Mouse (Mus musculus) lung, adult 2 months (tissue): ENCODE measurements at regions not wholly inside any gene's neighbourhood (a gene's known extent, or its start where the extent isn't known, plus 50 kb on each side); places are given as distances from the start of the nearest gene placed in this dataset.

Experiments
- DNase-seq: peaks from one replicate; pipeline ENCODE4 v3.0.0; 2022
- H3K4me1 ChIP-seq: fragments of 200-500 bp; 2 replicates; pipeline ENCODE4 v1.6.1; 2011; ENCODE audit warnings: low read length; ENCODE audit not compliant: control insufficient read depth, insufficient read depth
- H3K4me3 ChIP-seq: fragments of 200-500 bp; replicated peaks from 2 replicates; pipeline ENCODE3; 2011; ENCODE audit warnings: low read depth, mild to moderate bottlenecking, control low read depth, low read length; ENCODE audit errors: extremely low read depth
- CTCF ChIP-seq: fragments of 200-500 bp; IDR thresholded peaks from 2 replicates; pipeline ENCODE4 v1.5.1; 2011; ENCODE audit warnings: mild to moderate bottlenecking, low read length, control low read depth; ENCODE audit not compliant: insufficient read depth
- POLR2A ChIP-seq: fragments of 200-500 bp; IDR thresholded peaks from 2 replicates; pipeline ENCODE4 v1.6.1; 2011; ENCODE audit warnings: low read depth, mild to moderate bottlenecking, control low read depth, low read length, borderline replicate concordance; ENCODE audit errors: extremely low read depth
- WGBS: fragments of 180-500 bp; shearing (Covaris S2); methylation state at CpG from one replicate; pipeline ENCODE4 v1.1.7; 2018; 5-methylcytosine and 5-hydroxymethylcytosine counted together

DNA sequence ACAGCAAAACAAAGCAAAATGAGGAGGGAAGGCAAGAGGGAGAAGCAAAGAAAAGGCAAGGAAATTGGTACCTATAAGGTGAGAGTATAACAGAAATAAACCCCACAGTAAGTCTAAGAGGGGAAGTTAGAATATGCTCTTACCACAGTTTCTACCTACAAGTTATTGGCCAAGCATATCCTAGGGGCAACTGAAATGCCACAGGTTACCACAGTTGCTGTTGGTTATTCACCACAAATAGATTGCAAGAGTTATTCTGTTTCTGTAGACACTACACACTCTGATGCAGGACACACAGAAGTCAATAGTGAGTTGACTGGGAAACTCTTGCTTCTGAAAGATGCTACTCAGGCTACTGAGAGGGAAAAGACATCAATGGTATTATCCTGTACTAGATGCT lies 129.7 kb upstream of the P3h2 start:
- no peak for DNase-seq
- H3K4me3 ChIP-seq = no peak overlapping the region
- TF ChIP-seq POLR2A (no peak), CTCF (no peak)
- no peaks in the 10 kb centered on the region for H3K4me1 ChIP-seq

DNA sequence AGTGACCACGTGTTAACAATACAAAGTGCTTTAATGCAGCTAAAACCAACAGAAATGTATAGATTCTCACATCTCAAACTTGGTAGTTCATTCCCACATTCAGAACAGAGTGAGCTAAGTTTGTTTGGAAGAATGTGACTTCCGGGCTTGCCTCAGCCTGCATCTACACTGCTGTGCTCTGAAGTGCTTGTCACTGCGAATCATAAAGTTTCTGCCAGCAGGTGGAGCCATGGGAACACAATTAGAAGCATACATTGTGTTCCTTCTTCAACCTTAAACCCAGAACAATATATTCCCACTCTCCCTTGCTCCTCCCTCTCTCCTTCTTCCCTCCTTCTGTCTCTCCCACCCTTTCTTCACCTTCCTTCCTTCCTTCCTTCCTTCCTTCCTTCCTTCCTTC lies 128.5 kb upstream of the P3h2 start:
- 5% methylated on average over 3 of the region's 3 CpGs for WGBS
- peak; percentile 64 for DNase-seq
- no peaks in the 10 kb centered on the region for H3K4me1 ChIP-seq
- H3K4me3 ChIP-seq = no peak overlapping the region
- TF ChIP-seq CTCF (peak; percentile 66; the same call in 1 of the 2 replicates), POLR2A (no peak)

DNA sequence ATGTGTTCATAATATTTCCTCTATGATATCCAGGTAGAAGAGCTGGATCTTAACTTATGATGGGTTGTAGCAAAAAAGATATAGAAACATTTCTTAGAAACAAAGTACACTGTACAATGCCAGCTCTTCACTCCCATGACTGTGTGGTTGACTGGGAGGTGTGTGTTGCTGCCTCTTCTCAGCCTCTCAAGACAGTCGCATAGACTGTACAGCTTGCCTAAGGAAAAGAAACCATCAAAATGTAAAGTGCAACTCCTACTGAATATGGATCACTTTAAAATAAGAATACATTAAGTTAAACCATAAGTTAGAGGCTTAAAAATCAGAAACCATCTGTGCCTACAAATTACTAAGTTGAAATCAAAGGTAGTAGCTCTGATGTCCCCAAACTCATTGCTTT lies 125.5 kb upstream of the P3h2 start:
- Histone ChIP-seq H3K4me1 (no peaks in the 10 kb centered on the region), H3K4me3 (no peak overlapping the region)
- DNase-seq = no peak
- 88% methylated on average over 1 of the region's 1 CpGs for WGBS
- TF ChIP-seq CTCF = no peak
- no peak for TF ChIP-seq POLR2A

DNA sequence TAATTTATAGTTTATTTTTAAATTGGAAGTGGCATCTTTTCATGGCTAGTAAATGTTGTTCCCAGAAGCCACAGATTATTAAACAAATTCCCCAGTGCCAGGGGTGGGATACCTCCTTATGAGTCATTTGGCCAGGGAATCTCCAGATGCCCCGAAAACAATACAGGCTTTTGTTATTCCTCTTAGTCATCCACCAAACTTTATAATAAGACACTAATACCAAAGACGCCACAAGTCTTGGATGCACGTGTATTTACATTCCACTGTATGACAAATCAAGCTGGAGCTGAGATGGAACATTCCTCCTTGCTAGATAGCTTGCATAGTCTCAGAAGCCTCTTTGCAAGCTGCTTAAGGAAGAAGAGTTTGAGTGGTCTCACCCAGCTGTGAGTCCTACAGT lies 105.8 kb upstream of the P3h2 start:
- no peak for DNase-seq
- H3K4me1 ChIP-seq = no peaks in the 10 kb centered on the region
- no peak for TF ChIP-seq POLR2A
- no peak for TF ChIP-seq CTCF
- H3K4me3 ChIP-seq = no peak overlapping the region
- WGBS = 52% methylated on average over 3 of the region's 3 CpGs

- 16% methylated on average over 4 of the region's 4 CpGs for WGBS
- no peak overlapping the region for H3K4me3 ChIP-seq
- no peak for TF ChIP-seq POLR2A
- no peak for TF ChIP-seq CTCF
- H3K4me1 ChIP-seq = no peaks in the 10 kb centered on the region
- DNase-seq = no peak
These were observed 93.5 kb upstream of the P3h2 start for GRCm38 (mm10) chr16:26199125-26199524.

GRCm38 (mm10) chr16:26196345-26196744 lies 90.8 kb upstream of the P3h2 start:
- DNase-seq = no peak
- Histone ChIP-seq H3K4me1 (no peaks in the 10 kb centered on the region), H3K4me3 (no peak overlapping the region)
- TF ChIP-seq CTCF = no peak
- no peak for TF ChIP-seq POLR2A

- WGBS = 52% methylated on average over 8 of the region's 8 CpGs
- no peaks in the 10 kb centered on the region for H3K4me1 ChIP-seq
- no peak overlapping the region for H3K4me3 ChIP-seq
- DNase-seq = no peak
- TF ChIP-seq CTCF (no peak), POLR2A (no peak)
These were observed 80.0 kb upstream of the P3h2 start for GRCm38 (mm10) chr16:26185288-26186281.

DNA sequence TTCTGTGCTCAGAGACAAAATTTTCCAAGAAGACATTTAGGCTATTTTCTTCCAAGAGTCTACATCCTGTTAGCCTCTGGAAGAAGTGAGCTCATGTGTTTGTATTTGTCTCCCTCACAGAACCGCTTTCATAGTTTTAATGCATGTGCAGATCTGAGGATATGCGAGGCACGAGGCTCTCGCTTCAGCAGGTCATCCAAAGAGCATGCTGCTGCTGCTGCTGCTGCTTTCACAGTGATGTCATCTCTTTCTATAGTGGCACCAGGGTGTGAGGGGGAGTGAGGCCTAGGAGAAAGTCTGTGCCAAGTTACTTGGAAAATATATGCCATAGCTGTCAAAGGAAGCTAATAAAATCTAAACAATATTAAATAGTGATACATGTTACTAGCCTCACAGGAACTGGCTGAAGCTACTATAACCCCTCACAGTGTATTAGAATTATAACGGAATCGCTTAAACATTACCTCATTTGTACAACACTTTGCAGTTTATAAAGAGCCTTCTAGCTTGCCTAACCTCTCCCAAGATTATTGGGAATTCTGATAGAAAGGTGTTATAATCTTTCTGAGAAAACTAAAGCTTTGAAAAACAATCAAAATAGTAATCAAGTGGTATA lies 79.2 kb upstream of the P3h2 start:
- H3K4me3 ChIP-seq = no peak overlapping the region
- no peaks in the 10 kb centered on the region for H3K4me1 ChIP-seq
- no peak for TF ChIP-seq POLR2A
- WGBS = 39% methylated on average over 6 of the region's 6 CpGs
- no peak for DNase-seq

- no peak for TF ChIP-seq POLR2A
- Histone ChIP-seq H3K4me3 (no peak overlapping the region), H3K4me1 (no peaks in the 10 kb centered on the region)
- no peak for DNase-seq
These were observed 77.9 kb upstream of the P3h2 start for GRCm38 (mm10) chr16:26183530-26183929.

GRCm38 (mm10) chr16:26181716-26182115 lies 76.1 kb upstream of the P3h2 start:
- DNase-seq = no peak
- Histone ChIP-seq H3K4me3 (no peak overlapping the region), H3K4me1 (no peaks in the 10 kb centered on the region)
- WGBS = 82% methylated on average over 3 of the region's 3 CpGs
- TF ChIP-seq POLR2A (no peak), CTCF (no peak)
